Mouse (Mus musculus) kidney, embryonic 15.5 days (tissue): ENCODE data around the gene Tmem150b. TPM values are rescaled to one million over a fixed set of nuclear protein-coding genes. Genes with fewer than 3 reads are reported as not detected.
A peak's percentile ranks its signal among the peaks of the same experiment; 100 is the strongest.

Experiments used
- ATAC-seq: fragments of 200-750 bp; cut with Nextera tagmentation; replicated peaks from 2 replicates; pipeline ENCODE4 v1.8.0; 2017; ENCODE audit warnings: moderate TSS enrichment; ENCODE audit not compliant: low FRiP score
- H3K27ac ChIP-seq: fragments of 300-500 bp; sonication (generic); 2 replicates; pipeline ENCODE4 v1.5.1; 2015; ENCODE audit warnings: mild to moderate bottlenecking, inconsistent platforms
- H3K27me3 ChIP-seq: fragments of 300-500 bp; sonication (generic); 2 replicates; pipeline ENCODE4 v1.6.1; 2015; ENCODE audit warnings: inconsistent platforms
- H3K36me3 ChIP-seq: fragments of 300-500 bp; sonication (generic); 2 replicates; pipeline ENCODE4 v1.6.1; 2015; ENCODE audit warnings: inconsistent platforms
- H3K4me1 ChIP-seq: fragments of 300-500 bp; sonication (generic); 2 replicates; pipeline ENCODE4 v1.6.1; 2015; ENCODE audit warnings: inconsistent platforms
- H3K4me2 ChIP-seq: fragments of 300-500 bp; sonication (generic); 2 replicates; pipeline ENCODE4 v1.6.1; 2015; ENCODE audit warnings: moderate library complexity, mild to moderate bottlenecking, inconsistent platforms
- H3K4me3 ChIP-seq: fragments of 300-500 bp; sonication (generic); replicated peaks from 2 replicates; pipeline ENCODE4 v1.5.1; 2015; ENCODE audit warnings: mild to moderate bottlenecking, inconsistent platforms
- H3K9ac ChIP-seq: fragments of 300-500 bp; sonication (generic); 2 replicates; pipeline ENCODE4 v1.6.1; 2015; ENCODE audit warnings: mild to moderate bottlenecking, inconsistent platforms
- H3K9me3 ChIP-seq: fragments of 300-500 bp; sonication (generic); replicated peaks from 2 replicates; pipeline ENCODE4 v1.6.1; 2016; ENCODE audit warnings: inconsistent platforms
- WGBS: fragments of 180-500 bp; shearing (Covaris S2); methylation state at CpG from one replicate; pipeline ENCODE4 v1.1.7; 2015; ENCODE audit warnings: mixed read lengths; 5-methylcytosine and 5-hydroxymethylcytosine counted together
- polyA plus RNA-seq: library from polyadenylated mRNA; unstranded; fragments of >200 nt; fragmentation: Nextera tagmentation; extraction: Ambion mirVana; gene quantifications from 2 replicates; pipeline ENCODE4 v1.2.1, GENCODE M21; 2015

Tmem150b gene
- polyA plus RNA-seq, 1 experiment from 2014 or later = 0.12 TPM

DNA sequence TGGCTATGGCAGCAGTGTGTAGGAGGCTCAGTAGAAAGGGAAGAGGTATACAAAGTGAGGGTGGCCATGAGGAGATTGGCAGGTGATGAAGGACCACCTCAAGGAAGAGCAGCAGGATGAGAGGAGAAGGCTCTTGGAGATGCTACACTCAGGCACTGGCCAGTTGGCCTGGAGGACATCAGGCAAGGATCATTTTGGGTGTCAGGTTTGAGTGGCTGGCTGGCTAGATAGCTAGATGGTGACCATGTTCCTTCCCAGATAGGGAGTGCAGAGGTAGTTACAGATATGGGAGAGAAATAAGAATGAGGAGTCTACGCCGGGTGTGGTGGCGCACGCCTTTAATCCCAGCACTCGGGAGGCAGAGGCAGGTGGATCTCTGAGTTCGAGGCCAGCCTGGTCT lies 19.8 kb upstream of the Tmem150b start:
- Histone ChIP-seq H3K9ac (no peak overlapping the region), H3K4me1 (peaks cover 25% of the 10 kb centered on the region), H3K36me3 (peaks cover 51% of the 10 kb centered on the region), H3K27ac (no peak overlapping the region), H3K4me3 (no peak overlapping the region), H3K4me2 (no peak overlapping the region), H3K27me3 (no peaks in the 10 kb centered on the region), H3K9me3 (no peaks in the 10 kb centered on the region)
- ATAC-seq = no peak
- 95% methylated on average over 6 of the region's 6 CpGs for WGBS

DNA sequence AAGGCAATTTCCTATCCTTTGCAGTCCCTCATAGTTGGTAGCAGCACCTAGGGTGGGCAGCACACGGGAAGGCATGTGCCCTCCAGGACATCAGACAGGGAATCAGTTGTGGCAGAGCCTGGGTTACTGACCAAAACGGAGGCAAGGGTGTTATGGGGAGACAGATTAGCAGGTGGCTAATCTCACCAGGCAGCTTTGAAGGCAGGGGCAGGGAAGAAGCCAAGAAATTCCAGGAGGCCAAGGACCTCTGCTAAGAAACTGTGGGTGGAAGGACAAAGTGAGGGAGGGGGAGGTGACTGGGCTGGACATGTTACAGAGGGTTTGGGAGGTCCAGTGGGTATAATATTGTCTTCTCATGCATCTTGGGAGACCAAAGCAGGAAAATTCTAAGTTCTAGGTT lies 18.3 kb upstream of the Tmem150b start:
- WGBS = 59% methylated on average over 2 of the region's 2 CpGs
- ATAC-seq = no peak
- Histone ChIP-seq H3K4me3 (no peak overlapping the region), H3K9me3 (no peaks in the 10 kb centered on the region), H3K4me2 (no peak overlapping the region), H3K4me1 (peaks cover 34% of the 10 kb centered on the region), H3K9ac (no peak overlapping the region), H3K36me3 (peaks cover 51% of the 10 kb centered on the region), H3K27me3 (no peaks in the 10 kb centered on the region), H3K27ac (no peak overlapping the region)

DNA sequence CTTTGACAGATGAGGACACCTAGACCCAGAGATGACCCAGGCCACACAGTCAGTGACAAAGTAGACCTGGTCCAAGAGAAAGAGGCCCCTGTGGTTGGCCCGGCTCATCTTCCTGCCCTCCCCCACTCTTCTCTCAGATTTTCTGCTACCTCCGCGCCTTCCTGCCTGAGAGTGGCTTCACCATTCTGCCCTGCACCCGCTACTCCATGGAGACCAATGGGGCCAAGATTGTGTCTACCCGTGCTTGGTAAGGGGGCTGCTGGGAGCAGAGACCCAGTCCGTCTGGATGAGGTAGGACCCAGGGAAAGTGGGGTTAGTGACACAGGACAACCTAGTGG lies 17.4 kb upstream of the Tmem150b start:
- Histone ChIP-seq H3K9me3 (no peaks in the 10 kb centered on the region), H3K4me2 (0 out of 2 replicates have a peak overlapping the region, but pooled peaks have one; percentile 14), H3K9ac (0 out of 2 replicates have a peak overlapping the region, but pooled peaks have one; percentile 23), H3K4me1 (peaks cover 34% of the 10 kb centered on the region), H3K27ac (no peak overlapping the region), H3K27me3 (no peaks in the 10 kb centered on the region), H3K36me3 (peaks cover 51% of the 10 kb centered on the region), H3K4me3 (0 out of 2 replicates have a peak overlapping the region, but pooled peaks have one; percentile 82)
- no peak for ATAC-seq
- WGBS = 82% methylated on average over 6 of the region's 6 CpGs

DNA sequence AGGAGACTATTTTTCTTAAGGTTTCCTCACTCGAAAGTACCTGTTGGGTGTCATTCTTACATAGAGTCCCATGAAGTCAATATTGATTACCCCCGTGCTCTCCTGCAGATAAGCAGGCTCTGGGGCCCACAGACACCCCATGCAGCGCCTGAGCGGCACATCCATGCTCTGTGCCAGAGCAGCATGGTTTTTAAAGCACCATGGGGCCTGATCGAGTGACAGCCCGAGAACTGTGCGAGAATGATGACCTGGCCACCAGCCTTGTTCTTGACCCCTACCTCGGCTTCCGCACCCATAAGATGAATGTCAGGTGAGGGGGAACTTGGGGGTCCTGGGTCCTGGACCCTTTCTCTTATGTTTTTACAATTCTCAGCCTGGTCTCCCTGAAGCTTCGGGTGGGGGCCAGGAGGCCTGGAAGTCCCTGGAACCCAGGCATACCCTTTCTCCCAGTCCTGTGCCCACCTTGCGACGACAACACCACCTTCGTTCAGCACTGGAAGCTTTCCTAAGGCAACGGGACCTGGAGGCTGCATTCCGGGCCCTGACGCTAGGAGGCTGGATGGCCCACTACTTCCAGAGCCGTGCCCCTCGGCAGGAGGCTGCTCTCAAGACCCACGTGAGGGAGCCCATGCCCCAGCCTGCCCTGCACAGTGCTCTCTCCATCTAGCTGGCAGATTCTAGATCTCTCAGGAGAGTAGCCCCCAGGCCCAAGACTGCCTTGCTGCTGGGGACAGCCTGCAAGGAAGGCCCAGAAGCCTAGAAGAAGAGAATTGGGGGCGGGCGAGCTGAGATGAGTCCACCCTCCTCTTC lies 16.8 kb upstream of the Tmem150b start:
- Histone ChIP-seq H3K27ac (peak overlapping the region; percentile 94), H3K9ac (peak overlapping the region; percentile 89), H3K4me1 (peaks cover 34% of the 10 kb centered on the region), H3K36me3 (peaks cover 47% of the 10 kb centered on the region), H3K27me3 (no peaks in the 10 kb centered on the region), H3K4me3 (peak overlapping the region; percentile 82), H3K9me3 (no peaks in the 10 kb centered on the region), H3K4me2 (peak overlapping the region; percentile 87)
- no peak for ATAC-seq
- WGBS = 87% methylated on average over 21 of the region's 21 CpGs

DNA sequence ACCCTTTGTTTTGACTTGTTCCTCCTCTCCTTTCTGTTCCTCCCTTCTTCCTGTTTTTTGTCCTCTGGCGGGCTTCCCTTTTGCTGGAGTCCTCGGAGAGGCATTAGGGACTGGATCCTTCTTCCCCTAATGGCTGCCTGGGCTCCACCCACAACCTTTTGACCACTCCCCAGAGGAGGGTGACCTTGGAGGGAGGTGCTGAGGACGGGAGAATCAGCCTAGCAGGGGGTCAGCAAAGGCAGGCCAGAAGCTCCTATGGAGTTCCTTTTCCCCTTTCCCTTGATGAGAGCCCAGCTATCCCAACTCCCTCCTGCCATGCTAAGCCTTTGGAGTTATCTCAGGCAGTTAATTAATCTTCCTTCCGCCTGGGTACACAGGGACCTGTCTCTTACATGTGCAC lies 16.1 kb upstream of the Tmem150b start:
- Histone ChIP-seq H3K36me3 (peaks cover 40% of the 10 kb centered on the region), H3K9me3 (no peaks in the 10 kb centered on the region), H3K27ac (peak overlapping the region; percentile 94), H3K4me1 (peaks cover 34% of the 10 kb centered on the region), H3K4me3 (peak overlapping the region; percentile 82), H3K4me2 (peak overlapping the region; percentile 87), H3K27me3 (no peaks in the 10 kb centered on the region), H3K9ac (peak overlapping the region; percentile 89)
- ATAC-seq = no peak
- WGBS = 7% methylated on average over 4 of the region's 4 CpGs

DNA sequence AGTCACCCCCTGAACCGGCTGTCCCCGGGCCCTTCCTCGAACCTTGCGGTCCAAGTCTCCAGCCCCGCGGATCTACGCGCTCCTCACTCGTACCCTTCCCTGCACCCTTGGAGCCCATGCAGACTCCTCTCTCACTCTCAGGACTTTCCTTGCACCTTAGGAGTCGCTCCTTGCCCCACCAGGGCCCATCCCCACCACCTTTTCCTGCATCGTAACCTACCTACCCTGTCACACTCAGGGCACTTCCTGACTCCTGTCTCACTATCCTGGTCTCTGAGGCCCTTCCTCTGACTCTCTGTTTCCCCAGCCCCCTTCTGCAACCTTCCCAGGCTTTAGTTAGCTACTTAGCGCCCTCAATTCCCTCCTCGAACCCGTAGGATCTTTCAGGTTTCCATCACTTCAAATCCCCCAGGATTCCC lies 15.3 kb upstream of the Tmem150b start:
- Histone ChIP-seq H3K4me1 (peaks cover 34% of the 10 kb centered on the region), H3K9ac (peak overlapping the region; percentile 89), H3K9me3 (no peaks in the 10 kb centered on the region), H3K27ac (peak overlapping the region; percentile 94), H3K4me2 (peak overlapping the region; percentile 87), H3K27me3 (no peaks in the 10 kb centered on the region), H3K4me3 (peak overlapping the region; percentile 82), H3K36me3 (peaks cover 32% of the 10 kb centered on the region)
- WGBS = 0% methylated on average over 14 of the region's 14 CpGs
- peak; percentile 48 for ATAC-seq

DNA sequence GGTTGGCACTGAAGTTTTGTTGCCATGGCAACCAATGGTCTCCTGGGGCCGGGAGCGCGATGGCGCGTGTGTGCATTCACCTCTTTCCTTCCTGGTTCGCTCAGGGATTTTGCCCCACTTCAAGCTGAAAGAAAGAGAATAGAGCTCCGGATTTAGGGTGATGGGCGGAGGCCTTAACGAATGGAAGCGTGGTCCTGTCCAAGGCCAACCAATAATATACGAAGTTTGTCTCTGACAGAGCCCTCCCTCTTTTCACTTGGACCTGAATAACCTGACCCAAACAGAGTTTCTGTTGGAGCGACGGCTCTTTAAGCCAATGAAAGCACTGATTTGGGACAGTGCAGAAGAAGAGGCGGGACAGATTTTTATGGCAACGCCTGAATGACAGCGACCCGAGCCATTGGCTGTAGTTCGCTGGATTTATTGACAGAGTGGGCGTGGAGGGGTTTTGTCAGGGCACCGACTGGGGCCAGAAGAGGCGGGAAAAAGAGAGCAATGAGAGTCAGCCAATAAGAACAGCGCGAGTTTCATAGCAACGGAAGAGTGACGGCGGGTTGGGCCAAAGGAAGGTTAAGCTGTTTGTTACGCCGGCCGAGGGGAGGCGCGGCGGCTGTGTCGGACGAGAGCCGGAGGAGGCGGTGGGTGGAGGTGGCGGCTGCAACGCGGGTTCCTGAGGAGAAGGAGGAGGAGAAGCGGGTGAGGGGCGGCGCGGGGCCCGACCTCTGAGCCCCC lies 14.7 kb upstream of the Tmem150b start, which contains the start of gene Kmt5c:
Gene Kmt5c (plus strand): TSS at position 572 of the 732 bp plus-strand sequence.
- Histone ChIP-seq H3K36me3 (peaks cover 26% of the 10 kb centered on the region), H3K4me1 (peaks cover 34% of the 10 kb centered on the region), H3K9me3 (no peaks in the 10 kb centered on the region), H3K4me3 (peak within 1 kb of the TSS; percentile 82), H3K4me2 (peak within 1 kb of the TSS; percentile 87), H3K27me3 (no peaks in the 10 kb centered on the region), H3K9ac (peak within 1 kb of the TSS; percentile 89), H3K27ac (peak within 1 kb of the TSS; percentile 94)
- under 1% methylated on average over 36 of the region's 44 CpGs for WGBS
- ATAC-seq = peak; percentile 97

DNA sequence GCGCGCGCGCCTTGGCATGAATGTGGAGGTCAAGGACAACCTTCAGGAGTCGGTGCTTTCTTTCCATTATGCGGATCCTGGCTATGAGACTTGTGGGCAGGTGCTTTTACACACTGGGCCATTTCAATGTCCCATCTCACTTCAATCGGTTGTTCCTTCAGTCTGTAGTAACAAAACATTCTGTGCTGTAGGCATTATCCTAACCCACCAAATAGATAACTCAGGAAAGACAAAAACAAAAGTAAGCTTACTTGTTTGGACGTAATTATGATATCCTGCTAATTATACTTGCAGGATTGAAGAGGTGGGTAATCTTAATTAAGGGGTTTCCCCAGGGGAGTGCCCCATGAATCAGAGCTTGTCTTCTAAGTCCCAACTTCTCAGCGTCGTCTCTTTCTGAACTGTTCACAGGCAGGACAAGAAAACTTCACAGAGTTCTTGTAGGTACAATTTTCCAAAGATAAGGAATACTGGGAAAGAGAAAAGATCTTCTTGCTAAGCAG lies 14.0 kb upstream of the Tmem150b start:
- H3K27me3 ChIP-seq = no peaks in the 10 kb centered on the region
- H3K4me1 ChIP-seq = peaks cover 34% of the 10 kb centered on the region
- H3K36me3 ChIP-seq = peaks cover 20% of the 10 kb centered on the region
- WGBS = 51% methylated on average over 10 of the region's 10 CpGs
- H3K9ac ChIP-seq = peak overlapping the region; percentile 24; the same call in 1 of the 2 replicates
- peak overlapping the region; percentile 82 for H3K4me3 ChIP-seq
- peak overlapping the region; percentile 83 for H3K27ac ChIP-seq
- H3K9me3 ChIP-seq = no peaks in the 10 kb centered on the region
- peak overlapping the region; percentile 67 for H3K4me2 ChIP-seq
- no peak for ATAC-seq

DNA sequence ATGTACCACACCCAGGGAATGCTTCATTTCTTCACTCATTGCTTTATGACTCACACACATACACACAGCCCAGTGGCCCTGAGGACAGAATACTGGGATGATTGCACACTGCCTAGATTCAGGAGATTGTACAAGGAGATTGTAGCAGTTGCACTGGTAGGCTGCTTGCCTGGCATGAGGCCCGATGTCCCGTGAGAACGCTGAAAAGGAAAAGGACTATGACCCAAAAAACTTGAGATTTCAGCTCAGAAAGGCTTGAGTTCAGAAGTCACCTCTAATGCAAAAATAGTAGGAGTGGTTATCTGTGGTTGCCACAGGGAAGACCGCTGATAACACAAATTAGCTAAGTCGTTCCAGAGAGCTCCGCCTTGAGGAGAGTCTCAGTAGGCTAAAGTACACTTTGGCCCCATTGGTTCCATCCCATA lies 7.9 kb upstream of the Tmem150b start:
- no peaks in the 10 kb centered on the region for H3K27me3 ChIP-seq
- 49% methylated on average over 6 of the region's 6 CpGs for WGBS
- H3K27ac ChIP-seq = no peak overlapping the region
- H3K4me1 ChIP-seq = no peaks in the 10 kb centered on the region
- no peak overlapping the region for H3K4me2 ChIP-seq
- 0 out of 2 replicates have a peak, but pooled peaks have one; percentile 36 for ATAC-seq
- H3K36me3 ChIP-seq = no peaks in the 10 kb centered on the region
- H3K4me3 ChIP-seq = no peak overlapping the region
- H3K9ac ChIP-seq = no peak overlapping the region
- no peaks in the 10 kb centered on the region for H3K9me3 ChIP-seq

DNA sequence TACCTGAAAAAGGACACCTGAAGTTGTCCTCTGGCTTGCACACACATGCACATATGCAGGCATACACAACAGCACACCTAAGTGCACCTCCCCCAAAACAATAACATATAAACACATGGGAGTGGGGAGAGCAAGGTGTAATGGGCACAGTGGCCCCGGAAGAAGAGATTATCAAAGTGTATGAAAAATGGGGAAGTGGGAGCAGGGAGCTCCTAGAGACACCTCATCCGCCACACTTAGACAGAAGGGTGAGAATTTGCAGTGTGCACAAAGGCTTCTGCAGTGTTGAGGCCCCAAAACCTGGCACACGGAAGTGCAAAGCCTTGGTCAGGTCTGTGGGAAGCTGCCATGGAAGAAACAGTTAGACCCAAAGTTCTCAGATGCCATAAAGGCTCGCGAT lies 6.0 kb upstream of the Tmem150b start:
- Histone ChIP-seq H3K9me3 (no peaks in the 10 kb centered on the region), H3K4me3 (no peak overlapping the region), H3K4me2 (no peak overlapping the region), H3K27ac (no peak overlapping the region), H3K36me3 (no peaks in the 10 kb centered on the region), H3K4me1 (no peaks in the 10 kb centered on the region), H3K27me3 (no peaks in the 10 kb centered on the region), H3K9ac (no peak overlapping the region)
- ATAC-seq = no peak
- WGBS = 88% methylated on average over 5 of the region's 5 CpGs

DNA sequence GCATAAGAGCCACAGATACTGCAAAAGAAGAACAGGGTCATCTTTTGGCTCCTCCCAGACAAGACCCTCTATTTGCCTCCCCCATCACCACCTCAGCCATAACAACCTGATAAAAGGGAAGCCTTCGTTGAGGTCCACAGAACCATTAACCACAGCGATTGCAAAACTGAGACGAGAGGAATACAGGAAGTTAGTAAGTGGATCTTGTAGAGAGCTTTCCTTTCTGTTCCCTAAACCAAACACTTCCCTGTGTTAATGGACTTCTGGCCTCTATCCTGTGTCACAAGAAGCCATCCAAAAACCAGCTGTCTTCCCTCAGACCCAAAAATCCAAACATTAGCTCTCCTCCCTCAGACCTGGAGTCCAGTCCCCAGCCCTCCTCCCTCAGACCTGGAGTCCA lies 690 bp downstream of the Tmem150b start:
- Histone ChIP-seq H3K9ac (no peak overlapping the region), H3K9me3 (no peaks in the 10 kb centered on the region), H3K27ac (no peak overlapping the region), H3K4me3 (no peak overlapping the region), H3K4me1 (no peaks in the 10 kb centered on the region), H3K36me3 (no peaks in the 10 kb centered on the region), H3K27me3 (no peaks in the 10 kb centered on the region), H3K4me2 (no peak overlapping the region)
- 30% methylated on average over 3 of the region's 3 CpGs for WGBS
- ATAC-seq = no peak

DNA sequence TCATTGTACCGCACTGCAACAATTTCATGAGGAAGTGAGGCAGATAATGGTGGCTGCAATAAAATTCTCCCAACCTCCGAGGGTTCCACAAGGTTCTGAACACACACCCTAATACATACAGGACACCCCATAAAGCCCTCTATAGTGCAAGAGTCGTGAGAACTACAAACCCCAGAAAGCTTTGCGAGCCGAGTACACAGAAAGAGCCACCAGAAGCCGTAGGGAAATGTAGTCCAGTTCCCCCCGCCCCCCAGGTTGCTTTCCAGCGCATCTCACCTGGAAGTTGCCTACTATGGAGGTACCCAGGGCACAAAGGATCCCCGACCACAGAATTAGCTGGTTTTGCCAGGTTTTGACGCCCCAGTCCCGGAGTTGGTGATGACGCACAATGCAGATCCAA lies 1.5 kb downstream of the Tmem150b start:
- no peak overlapping the region for H3K27ac ChIP-seq

More for the DNA sequence above, 1.5 kb downstream of the Tmem150b start:
- Histone ChIP-seq H3K4me2 (peak overlapping the region; percentile 59), H3K4me3 (peak overlapping the region; percentile 33), H3K9me3 (no peaks in the 10 kb centered on the region), H3K27me3 (no peaks in the 10 kb centered on the region), H3K4me1 (no peaks in the 10 kb centered on the region), H3K9ac (no peak overlapping the region), H3K36me3 (no peaks in the 10 kb centered on the region)
- WGBS = 35% methylated on average over 12 of the region's 12 CpGs
- peak; percentile 63 for ATAC-seq
